Mouse (Mus musculus): ENCODE measurements at regions not wholly inside any gene's neighbourhood (a gene's known extent, or its start where the extent isn't known, plus 50 kb on each side); places are given as distances from the start of the nearest gene placed in this dataset.
A peak's percentile ranks its signal among the peaks of the same experiment; 100 is the strongest.

- peak; percentile 44 for DNase-seq (ENCODE audit: low spot score)
- H3K9me3 ChIP-seq (ENCODE audit: control insufficient read depth, low read length), result no peaks in the 10 kb centered on the region
- H3K36me3 ChIP-seq (replicated peaks; ENCODE audit: control insufficient read depth, insufficient read depth), result no peaks in the 10 kb centered on the region
- WGBS, result 62% methylated on average over 8 of the region's 8 CpGs
- no peak overlapping the region for H3K9ac ChIP-seq
- H3K4me2 ChIP-seq (replicated peaks), result no peak overlapping the region
- H3K4me1 ChIP-seq (replicated peaks; ENCODE audit: control insufficient read depth, insufficient read depth, low read length), result no peaks in the 10 kb centered on the region
- ATAC-seq (ENCODE audit: low FRiP score), result peak; percentile 51; the same call in 1 of the 2 replicates
- no peaks in the 10 kb centered on the region for H3K27me3 ChIP-seq (ENCODE audit: control insufficient read depth, insufficient read depth, low read length)
- no peak overlapping the region for H3K27ac ChIP-seq
- H3K4me3 ChIP-seq (replicated peaks; ENCODE audit: low read length), result no peak overlapping the region
These were observed 209.9 kb downstream of the Cdh11 start for GRCm38 (mm10) chr8:102575523-102575922.

DNA sequence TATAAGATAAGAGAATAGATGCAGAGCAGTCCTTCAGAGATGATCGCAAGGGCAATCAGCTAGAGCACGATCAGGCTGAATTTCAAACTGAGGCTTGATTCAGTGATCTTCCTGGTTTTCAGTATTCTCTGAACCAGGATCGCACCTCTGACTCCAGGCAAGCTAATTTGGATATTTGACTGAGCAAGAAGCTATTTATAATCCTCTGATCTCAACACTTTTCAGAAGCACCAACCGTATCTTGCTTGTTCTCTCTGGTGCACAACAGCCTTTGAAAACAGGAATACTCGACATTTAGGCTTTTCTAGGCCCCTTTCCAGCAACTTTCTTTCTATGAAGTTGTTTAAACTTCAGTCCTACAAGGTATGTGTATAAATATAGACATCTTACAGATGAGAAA, 217.7 kb downstream of the Cdh11 start:
- ATAC-seq (ENCODE audit: low FRiP score) (no peak), DNase-seq (ENCODE audit: low spot score) (no peak)
- H3K9me3 ChIP-seq (ENCODE audit: control insufficient read depth, low read length), result no peaks in the 10 kb centered on the region
- WGBS, result 87% methylated on average over 5 of the region's 5 CpGs
- no peak overlapping the region for H3K27ac ChIP-seq
- no peak overlapping the region for H3K9ac ChIP-seq
- no peaks in the 10 kb centered on the region for H3K27me3 ChIP-seq (ENCODE audit: control insufficient read depth, insufficient read depth, low read length)
- H3K4me3 ChIP-seq (replicated peaks; ENCODE audit: low read length), result no peak overlapping the region
- no peaks in the 10 kb centered on the region for H3K36me3 ChIP-seq (replicated peaks; ENCODE audit: control insufficient read depth, insufficient read depth)
- H3K4me2 ChIP-seq (replicated peaks), result no peak overlapping the region
- no peaks in the 10 kb centered on the region for H3K4me1 ChIP-seq (replicated peaks; ENCODE audit: control insufficient read depth, insufficient read depth, low read length)

GRCm38 (mm10) chr8:102554213-102554612, 231.2 kb downstream of the Cdh11 start:
- ATAC-seq (ENCODE audit: low FRiP score), result no peak
- no peaks in the 10 kb centered on the region for H3K9me3 ChIP-seq (ENCODE audit: control insufficient read depth, low read length)
- no peak overlapping the region for H3K9ac ChIP-seq
- H3K4me2 ChIP-seq (replicated peaks), result no peak overlapping the region
- H3K36me3 ChIP-seq (replicated peaks; ENCODE audit: control insufficient read depth, insufficient read depth), result no peaks in the 10 kb centered on the region
- H3K4me1 ChIP-seq (replicated peaks; ENCODE audit: control insufficient read depth, insufficient read depth, low read length), result no peaks in the 10 kb centered on the region
- WGBS, result 73% methylated on average over 6 of the region's 6 CpGs
- no peak overlapping the region for H3K4me3 ChIP-seq (replicated peaks; ENCODE audit: low read length)
- no peaks in the 10 kb centered on the region for H3K27me3 ChIP-seq (ENCODE audit: control insufficient read depth, insufficient read depth, low read length)
- H3K27ac ChIP-seq, result no peak overlapping the region
- no peak for DNase-seq (ENCODE audit: low spot score)

GRCm38 (mm10) chr8:102553348-102553935, 232.0 kb downstream of the Cdh11 start:
- ATAC-seq (ENCODE audit: low FRiP score), result no peak

DNA sequence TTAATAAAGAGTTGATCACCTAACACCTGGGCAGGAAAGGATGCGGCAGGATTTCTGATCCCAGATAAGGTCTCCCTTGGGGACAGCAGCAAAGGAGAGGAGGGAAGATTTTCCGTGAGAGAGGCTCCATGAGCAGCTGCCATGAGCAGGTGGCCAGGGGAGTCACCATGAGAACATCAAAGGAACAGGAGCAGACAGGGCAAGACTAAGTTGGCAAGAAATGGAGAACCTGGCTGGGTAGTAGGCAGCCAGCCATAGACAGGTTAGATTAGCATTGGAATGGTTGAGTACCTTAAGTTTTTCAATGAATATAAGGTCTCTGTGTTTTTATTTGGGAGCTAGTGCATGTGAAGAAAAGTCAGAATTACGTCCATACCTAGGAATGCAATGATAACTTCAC, 246.6 kb downstream of the Cdh11 start:
- DNase-seq (ENCODE audit: low spot score), result no peak
- no peak for ATAC-seq (ENCODE audit: low FRiP score)

More at GRCm38 (mm10) chr8:102553348-102553935, 232.0 kb downstream of the Cdh11 start:
- H3K36me3 ChIP-seq (replicated peaks; ENCODE audit: control insufficient read depth, insufficient read depth), result no peaks in the 10 kb centered on the region
- H3K27me3 ChIP-seq (ENCODE audit: control insufficient read depth, insufficient read depth, low read length), result no peaks in the 10 kb centered on the region
- H3K9ac ChIP-seq, result no peak overlapping the region
- no peaks in the 10 kb centered on the region for H3K4me1 ChIP-seq (replicated peaks; ENCODE audit: control insufficient read depth, insufficient read depth, low read length)
- H3K4me2 ChIP-seq (replicated peaks), result no peak overlapping the region
- DNase-seq (ENCODE audit: low spot score), result peak; percentile 49
- H3K4me3 ChIP-seq (replicated peaks; ENCODE audit: low read length), result no peak overlapping the region
- 43% methylated on average over 9 of the region's 9 CpGs for WGBS
- no peaks in the 10 kb centered on the region for H3K9me3 ChIP-seq (ENCODE audit: control insufficient read depth, low read length)
- 0 out of 2 replicates have a peak overlapping the region, but pooled peaks have one; percentile 6 for H3K27ac ChIP-seq

DNA sequence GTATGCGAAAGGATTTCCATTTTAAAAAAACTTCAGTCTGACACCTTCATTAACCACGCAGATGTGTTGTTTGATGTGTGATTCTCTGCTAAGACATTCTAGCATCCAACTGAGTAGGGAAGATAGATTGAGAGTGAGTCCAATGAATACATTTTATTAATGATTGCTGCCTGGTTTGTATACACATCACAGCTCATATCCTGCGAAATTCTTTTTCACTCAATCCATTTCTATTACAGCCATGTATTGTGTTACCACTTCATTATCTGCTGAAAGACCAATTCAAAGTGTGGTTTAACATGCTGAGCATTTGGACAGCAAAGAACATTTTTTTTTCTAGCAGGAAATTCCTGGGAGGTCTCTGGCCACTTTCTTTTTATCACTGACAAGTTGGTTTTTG, 247.4 kb downstream of the Cdh11 start:
- no peaks in the 10 kb centered on the region for H3K36me3 ChIP-seq (replicated peaks; ENCODE audit: control insufficient read depth, insufficient read depth)
- no peaks in the 10 kb centered on the region for H3K4me1 ChIP-seq (replicated peaks; ENCODE audit: control insufficient read depth, insufficient read depth, low read length)
- ATAC-seq (ENCODE audit: low FRiP score) (no peak), DNase-seq (ENCODE audit: low spot score) (no peak)
- WGBS, result 57% methylated on average over 3 of the region's 3 CpGs
- no peak overlapping the region for H3K4me2 ChIP-seq (replicated peaks)
- H3K9me3 ChIP-seq (ENCODE audit: control insufficient read depth, low read length), result no peaks in the 10 kb centered on the region
- H3K4me3 ChIP-seq (replicated peaks; ENCODE audit: low read length), result no peak overlapping the region
- no peak overlapping the region for H3K27ac ChIP-seq
- H3K27me3 ChIP-seq (ENCODE audit: control insufficient read depth, insufficient read depth, low read length), result no peaks in the 10 kb centered on the region
- H3K9ac ChIP-seq, result no peak overlapping the region

More for the DNA sequence above, 246.6 kb downstream of the Cdh11 start:
- Histone ChIP-seq H3K27ac (no peak overlapping the region), H3K36me3 (replicated peaks; ENCODE audit: control insufficient read depth, insufficient read depth) (no peaks in the 10 kb centered on the region), H3K4me2 (replicated peaks) (no peak overlapping the region), H3K9ac (no peak overlapping the region), H3K4me3 (replicated peaks; ENCODE audit: low read length) (no peak overlapping the region), H3K4me1 (replicated peaks; ENCODE audit: control insufficient read depth, insufficient read depth, low read length) (no peaks in the 10 kb centered on the region), H3K27me3 (ENCODE audit: control insufficient read depth, insufficient read depth, low read length) (no peaks in the 10 kb centered on the region), H3K9me3 (ENCODE audit: control insufficient read depth, low read length) (no peaks in the 10 kb centered on the region)
- WGBS, result 72% methylated on average over 3 of the region's 3 CpGs

DNA sequence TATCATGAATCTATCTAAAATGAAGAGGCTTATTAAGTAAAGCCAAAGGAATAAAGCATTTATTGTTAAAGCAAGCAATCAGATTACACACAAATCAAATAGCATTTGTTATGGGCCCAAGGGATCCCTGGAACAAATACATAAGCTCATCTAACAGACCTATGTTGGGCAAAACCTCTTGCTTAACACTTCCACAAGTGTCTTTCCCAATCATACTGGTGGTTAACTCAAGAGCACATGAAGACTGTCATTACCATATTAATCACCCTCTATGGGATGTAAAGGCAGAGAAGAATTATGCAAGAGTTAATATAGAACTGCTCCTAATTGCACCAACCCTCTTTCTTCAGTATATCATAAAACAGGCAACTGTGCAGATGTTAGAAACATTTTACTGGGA, 267.0 kb downstream of the Cdh11 start:
- H3K27ac ChIP-seq, result no peak overlapping the region
- H3K4me1 ChIP-seq (replicated peaks; ENCODE audit: control insufficient read depth, insufficient read depth, low read length), result no peaks in the 10 kb centered on the region
- H3K4me2 ChIP-seq (replicated peaks), result no peak overlapping the region
- H3K9me3 ChIP-seq (ENCODE audit: control insufficient read depth, low read length), result no peaks in the 10 kb centered on the region
- no peak overlapping the region for H3K9ac ChIP-seq
- H3K4me3 ChIP-seq (replicated peaks; ENCODE audit: low read length), result no peak overlapping the region
- no peak for DNase-seq (ENCODE audit: low spot score)
- no peak for ATAC-seq (ENCODE audit: low FRiP score)
- H3K36me3 ChIP-seq (replicated peaks; ENCODE audit: control insufficient read depth, insufficient read depth), result no peaks in the 10 kb centered on the region
- H3K27me3 ChIP-seq (ENCODE audit: control insufficient read depth, insufficient read depth, low read length), result no peaks in the 10 kb centered on the region

- no peaks in the 10 kb centered on the region for H3K27me3 ChIP-seq (ENCODE audit: control insufficient read depth, insufficient read depth, low read length)
- peak; percentile 54 for DNase-seq (ENCODE audit: low spot score)
- H3K4me2 ChIP-seq (replicated peaks), result no peak overlapping the region
- H3K36me3 ChIP-seq (replicated peaks; ENCODE audit: control insufficient read depth, insufficient read depth), result no peaks in the 10 kb centered on the region
- no peaks in the 10 kb centered on the region for H3K4me1 ChIP-seq (replicated peaks; ENCODE audit: control insufficient read depth, insufficient read depth, low read length)
- H3K27ac ChIP-seq, result no peak overlapping the region
- H3K9ac ChIP-seq, result no peak overlapping the region
- no peak overlapping the region for H3K4me3 ChIP-seq (replicated peaks; ENCODE audit: low read length)
- no peaks in the 10 kb centered on the region for H3K9me3 ChIP-seq (ENCODE audit: control insufficient read depth, low read length)
- ATAC-seq (ENCODE audit: low FRiP score), result no peak
These were observed 269.7 kb downstream of the Cdh11 start for GRCm38 (mm10) chr8:102515748-102516147.

- no peaks in the 10 kb centered on the region for H3K27me3 ChIP-seq (ENCODE audit: control insufficient read depth, insufficient read depth, low read length)
- no peaks in the 10 kb centered on the region for H3K9me3 ChIP-seq (ENCODE audit: control insufficient read depth, low read length)
- ATAC-seq (ENCODE audit: low FRiP score) (no peak), DNase-seq (ENCODE audit: low spot score) (no peak)
- no peaks in the 10 kb centered on the region for H3K4me1 ChIP-seq (replicated peaks; ENCODE audit: control insufficient read depth, insufficient read depth, low read length)
- 48% methylated on average over 2 of the region's 2 CpGs for WGBS
- H3K4me3 ChIP-seq (replicated peaks; ENCODE audit: low read length), result no peak overlapping the region
- H3K4me2 ChIP-seq (replicated peaks), result no peak overlapping the region
- H3K36me3 ChIP-seq (replicated peaks; ENCODE audit: control insufficient read depth, insufficient read depth), result no peaks in the 10 kb centered on the region
- no peak overlapping the region for H3K9ac ChIP-seq
- no peak overlapping the region for H3K27ac ChIP-seq
These were observed 270.5 kb downstream of the Cdh11 start for GRCm38 (mm10) chr8:102514805-102515424.

DNA sequence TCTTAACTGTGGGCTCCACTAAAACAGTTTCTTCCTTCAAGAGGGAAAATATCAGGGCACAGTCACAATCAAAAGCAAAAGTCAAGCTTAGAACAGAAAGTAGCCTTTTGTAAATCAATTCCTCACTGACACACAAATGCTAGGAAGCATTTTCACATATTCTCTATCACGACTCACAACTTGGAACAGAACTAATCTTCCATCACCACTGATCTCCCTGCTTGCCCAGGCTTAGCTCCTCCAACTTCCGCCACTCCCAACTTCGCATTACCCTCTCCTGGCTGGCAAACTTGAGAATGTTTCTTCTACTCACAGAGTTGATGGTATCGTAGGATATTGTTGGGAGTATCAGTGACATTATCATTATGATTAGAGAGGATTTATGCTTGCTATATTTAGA, 284.7 kb downstream of the Cdh11 start:
- WGBS, result 88% methylated on average over 4 of the region's 4 CpGs
- DNase-seq (ENCODE audit: low spot score), result no peak
- no peak overlapping the region for H3K27ac ChIP-seq
- no peak overlapping the region for H3K4me2 ChIP-seq (replicated peaks)
- no peaks in the 10 kb centered on the region for H3K4me1 ChIP-seq (replicated peaks; ENCODE audit: control insufficient read depth, insufficient read depth, low read length)
- H3K9me3 ChIP-seq (ENCODE audit: control insufficient read depth, low read length), result no peaks in the 10 kb centered on the region
- H3K4me3 ChIP-seq (replicated peaks; ENCODE audit: low read length), result no peak overlapping the region
- no peaks in the 10 kb centered on the region for H3K27me3 ChIP-seq (ENCODE audit: control insufficient read depth, insufficient read depth, low read length)
- no peak for ATAC-seq (ENCODE audit: low FRiP score)
- no peak overlapping the region for H3K9ac ChIP-seq
- H3K36me3 ChIP-seq (replicated peaks; ENCODE audit: control insufficient read depth, insufficient read depth), result no peaks in the 10 kb centered on the region
